Mouse (Mus musculus) adrenal gland, postnatal 36 days (tissue): ENCODE results near the gene Ktn1. TPM values are rescaled to one million over a fixed set of nuclear protein-coding genes. Genes with fewer than 3 reads are reported as not detected.

Experiments used
- DNase-seq, 2 experiments: peaks; one replicate each; pipeline ENCODE4 v3.0.0; 2021; ENCODE audit warnings: mixed read lengths in 1 of 2
- total RNA-seq, 2 experiments: library from RNA; stranded (reverse); gene quantifications; 2 replicates each; pipeline ENCODE4 v1.2.3; 2021

Ktn1 gene
- total RNA-seq, 2 experiments from 2014 or later = 58.5 to 63.3 TPM

DNA sequence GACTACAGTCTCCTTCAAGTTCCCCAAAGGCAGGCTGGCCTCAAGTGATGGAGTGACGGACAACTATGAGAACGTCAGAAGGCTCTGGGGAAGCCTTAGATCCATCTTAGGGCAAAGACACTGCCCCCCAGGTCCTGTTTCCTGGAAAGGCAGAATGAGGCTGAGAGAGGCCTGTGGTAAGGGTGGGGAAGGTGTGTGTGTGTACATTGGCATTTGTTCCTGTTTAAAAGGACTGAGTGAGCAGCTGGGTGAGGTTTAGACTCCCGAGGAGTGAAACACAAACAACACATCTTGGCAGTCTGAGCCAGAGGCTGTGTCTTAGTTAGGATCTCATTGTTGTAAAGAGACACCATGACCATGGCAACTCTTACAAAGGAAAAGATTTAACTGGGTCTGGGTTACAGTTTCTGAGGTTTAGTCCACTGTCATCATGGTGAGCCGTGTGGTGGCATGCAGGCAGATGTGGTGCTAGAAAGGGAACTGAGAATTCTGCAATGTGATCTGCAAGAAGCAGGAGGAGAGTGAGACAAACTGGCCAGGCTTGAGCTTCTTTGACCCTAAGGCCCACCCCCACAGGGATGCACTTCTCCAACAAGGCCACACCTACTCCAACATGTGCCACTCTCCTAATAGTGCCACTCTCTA is 106.1 kb downstream of the Ktn1 start:
- no peak for DNase-seq

DNA sequence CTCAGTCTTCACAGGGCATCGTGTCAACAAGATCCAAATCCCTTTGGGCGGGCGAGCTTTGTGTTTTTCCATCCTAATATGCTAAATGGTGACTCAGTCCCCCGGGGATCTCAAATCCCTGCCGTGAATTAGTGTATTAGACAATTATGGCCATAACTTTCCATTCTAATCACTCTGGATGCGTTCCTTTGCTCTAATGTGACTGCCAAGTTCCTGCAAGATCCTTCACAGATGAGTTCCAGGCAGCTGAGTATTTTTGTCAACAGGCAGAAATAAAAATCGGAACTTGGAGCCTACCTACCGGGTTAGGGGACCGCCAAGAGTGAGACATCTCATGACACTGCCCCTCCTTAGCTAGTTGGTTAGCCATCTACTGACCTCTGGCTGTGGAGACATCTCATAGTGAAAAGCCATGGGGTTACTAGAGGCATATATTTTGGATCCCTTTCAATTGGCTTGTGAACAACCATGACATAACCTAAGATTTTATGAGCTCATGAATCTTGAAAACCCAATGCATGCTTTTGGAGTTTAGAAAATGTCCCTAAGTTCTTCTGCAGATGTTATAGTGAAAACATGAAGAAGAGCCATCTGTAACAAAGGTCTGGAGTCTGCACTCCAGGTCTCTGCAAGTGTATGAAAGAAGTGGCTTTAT is 108.3 kb downstream of the Ktn1 start:
- DNase-seq = no peak

DNA sequence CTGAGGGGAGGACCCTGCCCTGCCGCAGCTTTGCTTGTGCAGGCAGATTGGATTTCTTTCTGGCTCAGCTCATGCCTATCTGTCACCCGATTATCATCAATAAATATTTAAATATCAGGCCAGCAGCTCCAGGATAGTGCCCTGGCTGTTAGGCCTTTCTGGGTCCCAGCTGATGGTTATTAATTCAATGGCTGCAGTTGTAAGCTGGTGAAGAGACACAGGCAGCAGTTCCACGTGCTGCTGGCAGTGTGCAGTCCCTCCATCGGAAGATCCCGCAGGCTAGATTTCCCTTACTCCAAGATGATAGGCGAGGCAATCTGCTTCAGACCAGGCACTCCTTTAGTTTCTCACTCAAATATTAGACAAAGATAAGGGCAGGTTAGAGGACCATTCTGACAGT is 116.9 kb downstream of the Ktn1 start:
- DNase-seq = no peak

DNA sequence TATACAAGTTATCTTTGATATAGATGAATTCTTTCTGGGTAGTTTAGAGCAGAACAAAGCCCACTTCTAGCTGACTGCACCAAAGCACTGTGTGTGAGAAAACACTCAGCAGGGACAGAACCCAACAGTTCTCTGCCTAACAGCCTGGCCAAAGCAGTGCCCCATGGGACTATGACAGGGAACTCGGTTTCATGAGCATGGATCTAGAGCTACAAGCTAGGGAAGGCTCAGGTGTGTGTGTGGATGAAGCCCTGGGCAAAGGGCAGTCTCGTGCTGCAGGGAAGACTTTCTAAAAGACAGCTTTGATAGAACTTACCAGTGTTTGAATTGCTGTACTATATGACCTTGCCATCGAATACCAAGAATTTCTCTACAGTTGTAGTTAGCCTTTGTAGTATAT is 117.5 kb downstream of the Ktn1 start:
- DNase-seq = no peak

DNA sequence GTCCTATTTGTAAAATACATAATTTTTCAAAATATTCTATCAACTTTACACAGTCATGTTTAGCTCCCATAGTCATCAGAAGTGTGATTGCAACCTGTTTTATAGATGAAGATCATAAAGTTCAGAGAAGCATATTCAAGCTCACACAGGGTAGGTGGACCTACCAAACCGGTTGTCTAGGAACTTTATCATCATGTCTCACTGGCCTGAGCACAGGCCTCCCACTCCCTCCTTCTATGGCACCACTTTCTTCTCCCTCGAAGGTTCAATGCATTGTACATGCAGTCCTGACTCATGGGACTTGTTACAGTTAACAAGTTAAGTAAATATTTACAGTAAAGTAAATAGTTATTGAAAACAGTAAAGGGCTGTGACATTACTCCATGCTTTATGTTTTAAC is 118.1 kb downstream of the Ktn1 start:
- DNase-seq = no peak

DNA sequence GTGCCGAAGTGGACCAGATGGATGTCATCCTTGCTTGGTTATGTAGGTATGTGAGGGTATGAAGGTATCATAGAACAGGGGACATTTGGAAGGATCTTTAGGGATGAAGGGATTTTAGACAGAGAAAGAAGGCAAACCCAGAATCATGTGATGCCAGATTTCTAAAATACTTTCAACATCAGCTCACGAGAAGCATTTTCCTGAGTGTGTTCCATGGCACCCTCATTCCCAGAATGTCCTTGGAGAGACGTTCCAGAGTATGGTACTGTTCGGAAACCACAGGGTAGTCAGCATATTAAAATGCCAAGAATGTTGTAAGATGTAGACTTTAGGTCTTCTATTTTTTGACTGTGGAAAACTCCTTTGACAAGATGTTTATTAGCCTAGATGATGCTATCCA is 123.2 kb downstream of the Ktn1 start:
- no peak for DNase-seq

DNA sequence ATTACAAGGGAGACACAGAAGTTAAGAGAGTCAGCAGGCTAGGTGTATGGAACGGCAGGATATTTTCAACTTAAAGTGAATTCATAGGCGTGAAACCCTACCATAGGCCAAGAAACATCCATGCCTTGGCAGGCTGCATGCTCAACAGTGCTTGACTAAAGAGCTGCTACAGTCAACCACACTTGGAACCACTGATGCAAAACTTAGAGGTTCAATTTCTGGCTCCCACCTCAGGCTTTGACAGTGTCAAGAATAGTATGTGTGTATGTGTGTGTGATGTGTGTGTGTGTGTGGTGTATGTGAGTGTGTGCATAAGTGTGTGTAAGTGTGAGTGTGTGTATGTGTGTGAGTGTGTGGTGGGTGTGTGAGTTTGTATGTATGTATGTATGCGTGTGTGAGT is 127.3 kb downstream of the Ktn1 start:
- no peak for DNase-seq

DNA sequence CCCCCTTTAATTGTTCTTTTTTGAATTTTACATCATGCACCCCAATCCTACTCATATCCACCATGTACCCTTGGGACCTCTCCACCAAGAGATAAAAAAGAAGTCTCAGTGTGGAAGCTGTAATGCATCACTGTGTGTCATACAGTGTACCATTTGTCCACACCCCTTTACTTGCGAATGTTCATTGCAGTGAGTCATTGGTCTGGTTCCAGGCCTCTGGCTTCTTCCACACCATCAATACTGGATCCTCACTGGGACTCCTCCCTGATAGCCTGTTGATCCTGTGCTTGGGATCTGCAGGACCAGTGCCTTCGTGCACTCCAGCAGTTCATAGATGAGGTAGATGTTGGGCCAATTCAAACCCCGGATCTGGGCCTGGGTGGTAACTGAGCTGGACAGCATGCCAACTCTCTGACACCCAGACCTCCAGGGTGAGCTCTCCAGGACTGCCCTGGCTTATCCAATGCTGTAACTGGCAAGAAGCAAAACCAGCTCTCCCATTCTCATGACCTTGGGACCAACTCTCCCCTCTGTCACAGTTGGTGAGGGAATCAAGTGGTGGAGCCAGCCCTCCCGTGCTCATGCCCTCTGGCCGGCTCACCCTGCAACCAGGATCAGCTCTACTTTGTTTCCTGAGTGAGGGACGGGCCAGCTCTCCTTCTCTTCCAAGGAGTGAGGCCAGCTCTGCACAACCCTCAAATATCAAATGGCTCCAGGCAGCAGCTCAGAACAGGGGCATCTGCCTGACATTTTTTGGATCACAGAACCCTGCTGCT is 128.2 kb downstream of the Ktn1 start:
- DNase-seq = peak in 1 of 2 experiments; percentile 40

DNA sequence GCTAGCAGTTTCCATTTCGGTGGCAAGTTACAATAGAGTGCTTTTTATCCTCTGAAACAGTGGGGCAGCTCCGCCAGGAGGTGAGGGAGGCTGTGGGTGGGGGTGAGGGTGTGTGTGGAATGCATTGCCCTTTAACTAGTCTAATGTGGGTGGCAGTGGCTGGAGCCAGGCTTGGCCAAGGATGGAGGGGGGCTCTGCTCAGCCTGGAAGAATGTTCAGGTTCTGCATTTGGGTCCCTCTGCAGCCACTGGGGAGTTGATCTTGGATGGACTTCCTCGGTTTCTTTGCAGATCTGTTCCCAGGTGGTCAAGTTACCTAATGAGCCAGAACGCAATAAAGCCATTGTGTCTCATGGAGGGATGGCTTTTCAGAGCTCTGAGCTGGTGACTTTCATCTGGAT is 137.9 kb downstream of the Ktn1 start:
- DNase-seq = no peak

Other genes starting within 250 kb of the Ktn1 start
- 1 to 10 TPM; 1.7 to 3.2 TPM for gene Dlgap5, start 230.0 kb upstream of the Ktn1 start, total RNA-seq
- 10 to 100 TPM; 27.5 to 38.2 TPM for gene Fbxo34, start 198.0 kb upstream of the Ktn1 start, total RNA-seq
- gene Atg14, start 77.8 kb upstream of the Ktn1 start, total RNA-seq = 10 to 100 TPM; 11.8 to 14.9 TPM